Mouse (Mus musculus) Muller cell, postnatal 12 days (primary cell): ENCODE results near the gene Dydc1.

ENCODE experiments used
- DNase-seq: peaks from one replicate; pipeline ENCODE4 v3.0.0-alpha.2; 2015; ENCODE audit errors: inconsistent ontology term

Gene Dydc1

DNA sequence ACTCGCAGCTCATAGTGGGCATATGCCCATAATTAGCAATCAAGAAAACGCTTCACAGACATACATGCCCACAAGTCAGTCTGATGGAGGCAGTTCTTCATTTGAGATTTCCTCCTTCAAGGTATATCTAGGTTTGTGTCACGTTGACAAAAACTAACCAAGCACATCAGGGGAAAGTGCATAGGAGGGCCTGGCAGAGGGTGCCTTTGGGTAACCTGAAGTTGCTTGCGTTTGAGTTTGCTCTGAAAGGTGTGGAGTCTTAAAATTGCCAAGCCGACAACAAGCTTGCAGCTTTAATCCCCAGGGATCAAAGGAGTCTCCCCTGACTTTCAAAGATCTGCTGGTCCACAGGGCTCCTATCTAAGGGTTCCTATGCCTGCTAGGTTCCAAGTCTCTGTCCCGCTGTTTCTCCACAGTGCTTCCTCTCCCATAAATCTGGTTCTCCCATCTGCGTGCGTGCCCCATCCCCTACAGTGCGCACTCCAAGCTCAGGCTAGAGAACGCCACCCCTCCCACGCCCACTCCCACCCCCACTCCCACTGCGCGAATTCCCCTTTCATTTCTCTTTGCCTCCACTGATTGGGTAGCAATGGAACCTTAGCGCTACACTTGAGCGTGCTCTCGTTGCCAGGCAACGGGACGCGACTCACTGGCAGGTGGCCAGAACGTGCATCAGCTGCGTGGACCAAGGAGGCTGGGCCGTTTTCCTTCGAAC lies at the start of gene Dydc1:
TSS of gene Dydc1 (plus strand) at position 683 of the 715 bp plus-strand sequence.
- no peak for DNase-seq

- DNase-seq, result no peak
Observed at GRCm38 (mm10) chr14:41025087-41025486, 47.6 kb upstream of the Dydc1 start.

- no peak for DNase-seq
Observed at GRCm38 (mm10) chr14:41025594-41026284, 47.0 kb upstream of the Dydc1 start.

GRCm38 (mm10) chr14:41029303-41029702 lies 43.4 kb upstream of the Dydc1 start:
- DNase-seq, result no peak

DNA sequence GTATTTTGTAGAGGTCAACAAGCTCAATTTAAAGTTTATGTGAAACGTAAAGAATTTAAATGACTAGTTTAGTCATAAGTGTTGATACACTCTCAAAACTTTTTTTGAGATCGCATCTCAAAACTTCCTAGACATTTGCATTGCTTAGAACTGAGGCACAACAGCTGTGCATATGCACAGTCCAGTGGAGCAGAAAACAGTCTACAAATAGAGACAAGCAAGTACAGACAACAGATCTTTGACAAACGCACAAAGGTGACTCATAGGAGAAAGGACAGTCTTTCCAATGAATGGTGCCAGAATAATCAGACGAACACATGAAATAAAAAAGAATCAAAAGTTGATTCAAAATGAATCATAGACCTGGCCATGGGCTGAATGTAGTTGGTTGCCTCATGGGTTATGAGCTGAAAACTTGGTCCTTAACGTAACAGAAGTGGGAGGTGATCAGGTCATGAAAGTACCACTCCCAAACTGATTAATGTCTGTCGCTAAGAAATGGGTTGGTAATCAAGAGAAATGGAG lies 41.7 kb upstream of the Dydc1 start:
- DNase-seq, result peak; percentile 76

GRCm38 (mm10) chr14:41033135-41034110 lies 39.3 kb upstream of the Dydc1 start:
- DNase-seq, result peak; percentile 77

GRCm38 (mm10) chr14:41035146-41035798 lies 37.4 kb upstream of the Dydc1 start:
- DNase-seq, result no peak

DNA sequence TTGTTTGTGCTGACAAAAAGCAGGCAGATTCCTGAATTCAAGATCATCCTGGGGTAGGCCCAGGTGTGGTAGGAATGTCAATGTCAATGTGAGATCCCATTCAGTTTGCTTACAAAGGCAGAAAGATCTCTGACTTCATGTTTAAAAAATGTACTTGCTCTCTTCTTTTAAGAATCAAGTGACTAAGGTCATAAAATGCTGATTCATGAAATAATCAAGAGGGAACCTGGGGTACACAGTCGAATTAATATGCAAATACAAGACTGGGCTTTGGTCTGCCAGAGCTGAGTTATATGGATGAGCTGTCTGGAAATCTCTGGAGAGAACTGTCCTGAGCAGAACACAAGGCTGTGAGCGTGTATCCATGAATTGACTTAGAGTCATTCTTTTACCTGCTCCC lies 25.3 kb upstream of the Dydc1 start:
- no peak for DNase-seq

- DNase-seq, result no peak
Observed at GRCm38 (mm10) chr14:41050471-41050870, 22.2 kb upstream of the Dydc1 start.

DNA sequence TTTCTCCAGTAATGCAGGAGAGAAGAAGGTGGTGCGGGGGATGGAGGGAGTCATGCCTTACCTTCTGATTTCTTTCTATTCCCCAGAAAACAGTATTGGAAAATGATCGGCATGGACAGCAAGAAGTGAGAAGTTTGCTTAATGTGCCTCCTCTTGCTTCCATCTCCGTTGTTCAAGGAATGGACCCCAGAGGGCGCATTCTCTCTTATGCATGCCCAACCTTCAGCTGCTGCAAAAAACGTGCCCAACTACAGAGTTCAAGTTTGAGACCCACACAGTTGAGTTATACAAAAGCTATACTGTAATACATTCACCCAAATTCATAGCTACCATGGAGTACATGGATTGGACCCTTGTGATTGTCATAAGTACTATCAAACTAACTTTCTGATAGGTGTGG lies 20.2 kb upstream of the Dydc1 start:
- DNase-seq, result peak; percentile 6

GRCm38 (mm10) chr14:41053190-41053589 lies 19.5 kb upstream of the Dydc1 start:
- peak; percentile 11 for DNase-seq

- DNase-seq, result no peak
Observed at GRCm38 (mm10) chr14:41065168-41065567, 7.5 kb upstream of the Dydc1 start.

DNA sequence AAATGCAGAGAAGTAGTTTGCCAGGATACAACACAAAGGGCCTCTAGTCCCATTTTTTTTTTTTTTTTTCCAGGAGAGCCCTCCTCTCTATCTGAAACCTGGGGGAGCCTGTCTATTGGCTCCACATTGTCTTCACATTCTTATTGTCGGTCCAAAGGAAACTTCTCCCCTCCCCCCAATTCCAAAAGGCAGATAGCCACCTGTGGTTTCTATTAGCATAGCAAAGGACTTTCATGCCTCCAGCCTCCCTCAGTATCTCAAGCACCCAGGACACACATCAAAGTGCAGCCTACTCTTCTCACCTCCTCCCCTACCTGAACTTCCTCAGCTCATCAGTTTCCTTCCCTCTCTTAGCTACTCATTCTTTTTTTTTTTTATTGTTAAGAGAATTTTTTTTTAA lies 6.3 kb upstream of the Dydc1 start:
- DNase-seq, result no peak

DNA sequence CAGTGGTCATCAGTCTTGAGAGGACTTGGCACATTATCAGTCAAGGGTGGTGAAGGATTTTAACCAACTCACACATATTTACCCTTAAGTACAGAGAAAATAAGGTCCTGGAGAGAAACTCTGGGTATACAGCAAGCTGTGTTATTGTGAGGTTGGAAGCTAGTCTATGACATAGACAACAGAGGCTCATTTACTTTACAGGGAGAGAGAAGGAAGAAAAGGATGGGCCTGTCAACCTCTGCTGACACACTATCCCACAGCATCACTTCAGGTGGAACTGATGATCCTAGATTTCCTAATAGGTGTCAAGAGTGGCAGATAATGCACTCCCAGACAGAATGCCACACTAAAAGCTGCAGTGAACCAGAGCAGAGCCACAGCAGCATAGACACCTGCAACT lies 3.6 kb upstream of the Dydc1 start, which contains the start of gene Dydc2:
TSS of gene Dydc2 (minus strand) at position 101 of the 400 bp plus-strand sequence.
- no peak for DNase-seq

DNA sequence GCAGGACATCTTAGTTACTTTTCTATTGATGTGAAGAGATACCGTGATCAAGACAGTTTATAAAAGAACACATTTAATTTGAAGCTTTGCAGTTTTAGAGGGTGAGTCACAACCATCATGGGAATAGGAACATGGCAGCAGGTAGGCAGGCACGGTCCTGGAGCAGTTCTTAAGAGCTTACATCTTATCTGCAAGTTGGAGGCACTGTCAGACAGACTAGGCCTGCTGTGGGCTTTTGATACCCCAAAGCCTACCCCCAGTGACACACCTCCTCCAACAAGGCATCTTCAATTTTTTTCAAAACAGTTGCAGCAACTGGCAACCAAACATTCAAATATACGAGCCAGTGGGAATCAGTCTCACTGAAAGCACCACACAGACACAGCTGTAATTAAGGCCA lies 2.4 kb upstream of the Dydc1 start:
- no peak for DNase-seq

GRCm38 (mm10) chr14:41072944-41073275 lies 199 bp downstream of the Dydc1 start:
- peak; percentile 73 for DNase-seq

DNA sequence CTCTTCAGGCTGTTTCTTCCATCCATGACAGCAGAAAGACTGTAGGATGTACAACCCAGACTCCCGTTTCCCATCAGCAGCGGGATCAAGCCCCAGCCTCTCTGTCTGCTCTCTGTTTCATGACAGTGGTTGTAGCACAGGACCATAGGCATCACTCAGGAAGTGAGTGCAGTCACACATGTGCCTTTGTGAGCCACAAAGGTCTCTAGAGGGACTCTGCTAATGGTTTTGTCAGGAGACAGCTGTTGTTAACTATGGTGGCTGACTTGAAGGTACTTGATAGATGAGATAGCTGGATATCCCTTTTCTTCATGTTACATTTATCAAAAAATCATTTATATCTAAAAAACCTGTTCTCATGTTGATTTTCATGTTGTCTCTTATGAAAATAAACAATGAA lies 9.7 kb downstream of the Dydc1 start:
- DNase-seq, result no peak

DNA sequence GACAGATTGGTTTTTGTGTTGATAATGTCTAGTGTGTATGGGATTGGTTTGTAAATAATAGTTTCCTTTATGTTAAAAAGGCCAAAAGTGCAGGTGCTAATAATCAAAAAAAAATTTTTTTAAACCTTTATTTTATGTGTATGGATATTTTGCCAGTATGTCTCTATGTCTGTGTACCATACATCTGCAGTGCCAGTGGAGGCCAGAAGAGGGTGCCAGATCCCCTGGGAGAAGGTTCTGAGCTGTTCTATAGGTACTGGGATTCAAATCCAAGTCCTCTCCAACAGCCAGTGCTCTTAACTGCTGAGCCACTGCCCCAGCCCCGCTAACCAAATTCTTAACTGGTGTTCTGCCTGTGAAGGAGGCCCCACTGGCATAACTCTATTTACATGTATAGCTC lies 14.8 kb downstream of the Dydc1 start:
- DNase-seq, result no peak

DNA sequence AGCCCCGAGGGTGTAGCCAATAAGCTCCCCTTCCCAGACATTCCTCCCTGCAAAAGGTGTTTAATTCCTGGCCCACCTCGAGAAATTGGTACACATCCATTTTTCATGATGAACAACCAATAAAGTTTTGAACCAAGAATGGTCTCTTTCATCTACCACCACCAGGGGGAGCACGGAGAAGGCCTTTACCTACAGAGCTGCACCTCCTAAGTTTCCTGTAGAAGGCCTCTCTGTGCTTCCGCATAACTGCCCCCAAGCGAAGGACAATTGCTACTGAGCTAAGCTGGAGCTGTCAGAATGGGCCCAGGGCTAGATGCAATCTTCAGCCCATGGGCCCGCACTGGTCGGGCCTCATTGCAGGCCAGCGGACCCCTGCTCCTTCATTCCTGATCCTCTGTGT lies 18.1 kb downstream of the Dydc1 start:
- DNase-seq, result no peak

- no peak for DNase-seq
Observed at GRCm38 (mm10) chr14:41094114-41094513, 21.4 kb downstream of the Dydc1 start.

DNA sequence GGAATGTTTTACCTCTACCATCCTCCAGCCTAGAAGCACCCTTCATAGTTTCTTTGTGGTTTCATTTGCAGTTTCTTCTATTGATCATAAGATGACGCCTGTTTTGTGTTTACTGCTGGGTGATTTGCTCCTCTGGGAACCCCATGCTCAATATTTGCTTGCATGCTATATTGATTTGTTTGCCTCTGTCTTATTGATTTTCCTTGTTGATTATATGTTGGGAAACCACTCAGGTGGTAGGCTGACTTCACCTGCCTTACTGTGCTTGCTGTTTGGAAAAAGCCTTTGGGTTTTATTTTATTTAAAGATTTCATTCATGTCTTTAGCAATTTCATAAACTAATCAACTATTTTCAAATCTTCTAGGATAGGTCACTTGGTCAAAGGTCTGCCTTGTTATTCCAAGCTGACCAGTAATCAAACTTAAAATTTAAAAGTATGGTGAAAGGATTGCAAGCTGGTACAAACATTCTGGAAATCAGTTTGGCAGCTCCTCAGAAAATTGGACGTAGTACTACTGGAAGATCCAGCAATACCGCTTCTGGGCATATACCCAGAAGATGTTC lies 23.7 kb downstream of the Dydc1 start:
- DNase-seq, result no peak
